Mouse (Mus musculus): Measurements from ENCODE around the gene Eif4ebp2. TPM values are rescaled to one million over a fixed set of nuclear protein-coding genes. Genes with fewer than 3 reads are reported as not detected.
A peak's percentile ranks its signal among the peaks of the same experiment; 100 is the strongest.

Gene Eif4ebp2
- polyA plus RNA-seq, 1 experiment = 277 TPM

DNA sequence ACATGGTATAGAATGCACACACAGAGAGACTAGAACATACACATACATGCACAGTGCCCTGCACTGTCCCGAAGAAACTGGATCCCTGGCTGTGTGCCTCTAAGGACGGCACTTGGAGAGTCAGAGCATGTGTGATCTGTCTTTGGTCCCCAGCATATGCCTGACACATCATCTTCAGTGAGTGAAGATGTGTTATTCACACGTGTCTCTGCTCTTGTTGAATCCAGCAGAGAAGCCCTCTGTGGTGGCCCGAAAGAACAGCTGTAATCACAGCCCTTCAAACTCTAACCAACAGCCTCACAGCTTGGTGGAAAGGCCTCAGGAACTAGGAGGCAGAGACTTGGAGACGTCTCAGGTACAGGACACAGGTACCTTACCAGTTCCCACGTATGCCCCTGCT lies 67.3 kb downstream of the Eif4ebp2 start:
- H3K27me3 ChIP-seq (ENCODE audit: control insufficient read depth, insufficient read depth, low read length) = peaks cover 11% of the 10 kb centered on the region; the same call in 1 of the 2 replicates
- DNase-seq = no peak
- H3K36me3 ChIP-seq (ENCODE audit: control insufficient read depth, insufficient read depth, low read length) = no peaks in the 10 kb centered on the region
- TF ChIP-seq POLR2A (IDR thresholded peaks at IDR 0.05; ENCODE audit: control insufficient read depth, extremely low read depth, insufficient read depth, low read length, poor library complexity) = no peak
- TF ChIP-seq CTCF (IDR thresholded peaks at IDR 0.05; ENCODE audit: borderline replicate concordance, control insufficient read depth, extremely low read depth, insufficient read depth, low read length, poor library complexity) = no peak
- no peak overlapping the region for H3K4me3 ChIP-seq (ENCODE audit: control insufficient read depth, insufficient read depth, low read length)
- no peaks in the 10 kb centered on the region; the same call in 1 of the 2 replicates for H3K4me1 ChIP-seq (replicated peaks; ENCODE audit: control insufficient read depth, insufficient read depth, low read length)
- no peak overlapping the region for H3K27ac ChIP-seq (ENCODE audit: control insufficient read depth, insufficient read depth, low read length)
- 91% methylated on average over 6 of the region's 6 CpGs for WGBS

DNA sequence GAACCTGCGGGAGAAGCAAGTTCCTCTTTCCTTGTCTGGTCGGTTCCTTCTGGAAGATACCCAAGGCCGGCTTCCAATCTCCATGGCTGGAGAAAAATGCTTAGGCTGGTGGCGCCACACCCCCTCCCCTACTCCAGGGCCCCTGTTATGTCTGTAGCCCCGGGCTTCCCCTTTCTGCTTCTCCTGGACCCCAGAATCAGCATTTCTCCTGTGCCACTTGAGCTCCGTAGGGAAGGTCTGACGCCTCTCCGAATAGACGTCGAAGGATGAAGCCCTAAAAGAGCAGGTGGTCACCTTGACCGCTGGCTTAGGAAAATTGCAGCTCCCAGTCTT lies 68.8 kb downstream of the Eif4ebp2 start:
- TF ChIP-seq POLR2A (IDR thresholded peaks at IDR 0.05; ENCODE audit: control insufficient read depth, extremely low read depth, insufficient read depth, low read length, poor library complexity) (no peak), CTCF (IDR thresholded peaks at IDR 0.05; ENCODE audit: borderline replicate concordance, control insufficient read depth, extremely low read depth, insufficient read depth, low read length, poor library complexity) (no peak)
- Histone ChIP-seq H3K27me3 (ENCODE audit: control insufficient read depth, insufficient read depth, low read length) (peaks cover 11% of the 10 kb centered on the region; the same call in 1 of the 2 replicates), H3K4me1 (replicated peaks; ENCODE audit: control insufficient read depth, insufficient read depth, low read length) (no peaks in the 10 kb centered on the region; the same call in 1 of the 2 replicates), H3K27ac (ENCODE audit: control insufficient read depth, insufficient read depth, low read length) (no peak overlapping the region), H3K36me3 (ENCODE audit: control insufficient read depth, insufficient read depth, low read length) (no peaks in the 10 kb centered on the region), H3K4me3 (ENCODE audit: control insufficient read depth, insufficient read depth, low read length) (peak overlapping the region; percentile 35)
- WGBS = 14% methylated on average over 11 of the region's 11 CpGs
- no peak for DNase-seq

DNA sequence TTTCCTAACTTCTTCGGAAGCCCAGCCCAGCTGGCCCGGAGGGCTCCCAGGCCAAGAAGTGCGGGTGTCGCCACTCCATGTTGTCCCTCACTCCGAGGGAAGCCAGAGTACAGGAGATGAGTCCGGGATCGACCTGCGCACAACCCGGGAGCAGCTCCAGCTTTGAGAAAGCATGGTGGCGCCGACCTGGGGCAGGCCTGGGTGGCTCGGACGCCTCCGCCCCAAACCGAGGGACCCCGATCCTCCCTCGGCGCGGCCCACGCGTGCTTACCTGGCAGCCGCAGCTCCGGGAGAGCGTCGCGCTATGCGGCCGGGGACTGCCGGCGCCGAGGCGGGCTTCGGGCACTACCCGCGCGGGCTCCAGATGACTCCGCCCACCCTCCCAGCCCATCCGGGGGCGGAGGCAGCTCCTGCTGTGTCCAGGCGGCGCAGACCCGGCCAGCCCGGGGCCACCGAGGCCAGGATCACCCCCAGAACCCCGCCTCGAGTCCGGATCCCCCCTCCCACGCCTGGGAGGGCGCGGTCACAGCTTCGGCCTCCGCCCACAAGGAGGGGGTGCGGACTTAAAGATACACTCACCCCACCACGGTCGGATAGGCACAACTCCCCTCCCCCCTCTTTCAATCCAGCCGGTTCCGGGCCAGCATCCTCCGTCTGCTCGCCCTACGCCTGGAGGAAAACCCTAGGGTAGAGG lies 69.3 kb downstream of the Eif4ebp2 start, which contains the start of gene Pald1:
Gene Pald1, minus strand, starts transcription at position 510 of the 694 bp plus-strand sequence.
- H3K4me1 ChIP-seq (replicated peaks; ENCODE audit: control insufficient read depth, insufficient read depth, low read length) = no peaks in the 10 kb centered on the region; the same call in 1 of the 2 replicates
- no peak within 1 kb of the TSS for H3K27ac ChIP-seq (ENCODE audit: control insufficient read depth, insufficient read depth, low read length)
- peaks cover 11% of the 10 kb centered on the region; the same call in 1 of the 2 replicates for H3K27me3 ChIP-seq (ENCODE audit: control insufficient read depth, insufficient read depth, low read length)
- no peak for DNase-seq
- TF ChIP-seq POLR2A (IDR thresholded peaks at IDR 0.05; ENCODE audit: control insufficient read depth, extremely low read depth, insufficient read depth, low read length, poor library complexity) (no peak), CTCF (IDR thresholded peaks at IDR 0.05; ENCODE audit: borderline replicate concordance, control insufficient read depth, extremely low read depth, insufficient read depth, low read length, poor library complexity) (no peak)
- H3K4me3 ChIP-seq (ENCODE audit: control insufficient read depth, insufficient read depth, low read length) = peak within 1 kb of the TSS; percentile 35
- no peaks in the 10 kb centered on the region for H3K36me3 ChIP-seq (ENCODE audit: control insufficient read depth, insufficient read depth, low read length)
- 1% methylated on average over 58 of the region's 60 CpGs for WGBS

DNA sequence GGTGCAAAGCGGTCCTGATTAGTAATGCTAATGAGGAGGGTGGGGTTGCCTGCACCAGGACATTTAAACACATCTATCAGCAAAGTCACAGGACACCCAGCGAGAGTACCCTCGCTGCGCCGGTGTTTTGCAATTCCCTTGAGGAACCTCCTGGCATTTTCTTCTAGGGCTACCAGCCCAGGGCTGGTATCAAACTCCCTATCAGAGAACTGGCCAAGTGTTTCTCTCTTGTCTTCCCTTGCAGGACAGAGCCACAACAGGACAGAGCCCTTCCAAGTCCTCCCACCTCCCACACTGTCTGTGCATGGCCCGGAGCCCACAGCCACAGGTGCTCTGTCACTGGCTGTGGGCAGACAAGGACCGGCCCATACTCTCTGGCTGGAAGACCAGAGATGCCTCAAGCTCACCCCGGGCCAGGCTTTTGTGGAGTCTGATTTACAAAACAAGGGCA lies 70.2 kb downstream of the Eif4ebp2 start:
- TF ChIP-seq CTCF (IDR thresholded peaks at IDR 0.05; ENCODE audit: borderline replicate concordance, control insufficient read depth, extremely low read depth, insufficient read depth, low read length, poor library complexity) (no peak), POLR2A (IDR thresholded peaks at IDR 0.05; ENCODE audit: control insufficient read depth, extremely low read depth, insufficient read depth, low read length, poor library complexity) (no peak)
- no peak overlapping the region for H3K27ac ChIP-seq (ENCODE audit: control insufficient read depth, insufficient read depth, low read length)
- H3K4me3 ChIP-seq (ENCODE audit: control insufficient read depth, insufficient read depth, low read length) = no peak overlapping the region; the same call in 1 of the 2 replicates

DNA sequence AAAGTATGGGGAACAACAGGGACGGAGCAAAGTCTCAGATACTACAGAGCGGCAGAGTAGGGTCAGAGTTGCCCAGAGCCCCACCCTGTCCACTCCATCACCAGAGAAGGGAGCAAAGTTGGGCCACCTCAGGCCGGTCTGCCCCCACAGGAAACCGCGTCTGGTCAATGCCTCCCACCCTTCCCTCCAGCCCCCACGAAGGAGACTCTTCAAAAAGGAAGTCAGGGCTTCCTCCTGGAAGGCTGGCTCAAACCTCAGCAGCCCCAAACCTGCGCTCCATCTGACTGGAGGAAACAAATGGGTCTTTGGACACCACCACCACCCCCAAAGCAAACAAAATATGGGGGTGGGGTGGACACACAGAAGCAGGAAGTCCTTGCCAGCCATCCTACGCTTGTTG lies 70.6 kb downstream of the Eif4ebp2 start:
- Histone ChIP-seq H3K4me3 (ENCODE audit: control insufficient read depth, insufficient read depth, low read length) (no peak overlapping the region), H3K27ac (ENCODE audit: control insufficient read depth, insufficient read depth, low read length) (no peak overlapping the region), H3K4me1 (replicated peaks; ENCODE audit: control insufficient read depth, insufficient read depth, low read length) (no peaks in the 10 kb centered on the region; the same call in 1 of the 2 replicates), H3K27me3 (ENCODE audit: control insufficient read depth, insufficient read depth, low read length) (peaks cover 11% of the 10 kb centered on the region; the same call in 1 of the 2 replicates), H3K36me3 (ENCODE audit: control insufficient read depth, insufficient read depth, low read length) (no peaks in the 10 kb centered on the region)
- no peak for TF ChIP-seq POLR2A (IDR thresholded peaks at IDR 0.05; ENCODE audit: control insufficient read depth, extremely low read depth, insufficient read depth, low read length, poor library complexity)
- no peak for TF ChIP-seq CTCF (IDR thresholded peaks at IDR 0.05; ENCODE audit: borderline replicate concordance, control insufficient read depth, extremely low read depth, insufficient read depth, low read length, poor library complexity)
- WGBS = 5% methylated on average over 8 of the region's 8 CpGs
- no peak for DNase-seq

More for the DNA sequence above, 70.2 kb downstream of the Eif4ebp2 start:
- WGBS = 3% methylated on average over 8 of the region's 8 CpGs
- no peaks in the 10 kb centered on the region for H3K36me3 ChIP-seq (ENCODE audit: control insufficient read depth, insufficient read depth, low read length)
- H3K4me1 ChIP-seq (replicated peaks; ENCODE audit: control insufficient read depth, insufficient read depth, low read length) = no peaks in the 10 kb centered on the region; the same call in 1 of the 2 replicates
- DNase-seq = no peak
- peaks cover 11% of the 10 kb centered on the region; the same call in 1 of the 2 replicates for H3K27me3 ChIP-seq (ENCODE audit: control insufficient read depth, insufficient read depth, low read length)

DNA sequence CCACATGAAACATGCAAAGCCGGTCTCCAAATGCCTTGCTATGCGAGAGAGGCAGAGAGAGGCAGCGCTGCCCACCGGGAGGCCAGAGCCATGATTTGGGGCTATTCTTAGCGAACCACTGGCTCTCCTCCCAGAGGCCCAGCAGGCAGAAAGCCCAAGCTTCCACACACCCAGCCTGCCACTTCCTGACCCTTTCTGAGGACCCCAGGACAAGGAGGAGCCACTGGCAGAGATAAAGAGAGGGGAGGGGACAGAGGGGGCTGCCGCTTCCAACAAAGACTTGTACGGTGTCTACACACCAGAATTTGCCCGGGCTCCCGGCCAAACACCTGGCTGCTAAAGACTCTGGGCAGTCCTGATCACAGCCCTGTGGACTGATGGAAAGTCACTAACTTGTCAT lies 72.3 kb downstream of the Eif4ebp2 start:
- Histone ChIP-seq H3K27me3 (ENCODE audit: control insufficient read depth, insufficient read depth, low read length) (peaks cover 11% of the 10 kb centered on the region; the same call in 1 of the 2 replicates), H3K36me3 (ENCODE audit: control insufficient read depth, insufficient read depth, low read length) (no peaks in the 10 kb centered on the region), H3K4me1 (replicated peaks; ENCODE audit: control insufficient read depth, insufficient read depth, low read length) (no peaks in the 10 kb centered on the region; the same call in 1 of the 2 replicates), H3K4me3 (ENCODE audit: control insufficient read depth, insufficient read depth, low read length) (no peak overlapping the region), H3K27ac (ENCODE audit: control insufficient read depth, insufficient read depth, low read length) (no peak overlapping the region)
- WGBS = 59% methylated on average over 9 of the region's 9 CpGs
- TF ChIP-seq POLR2A (IDR thresholded peaks at IDR 0.05; ENCODE audit: control insufficient read depth, extremely low read depth, insufficient read depth, low read length, poor library complexity) (no peak), CTCF (IDR thresholded peaks at IDR 0.05; ENCODE audit: borderline replicate concordance, control insufficient read depth, extremely low read depth, insufficient read depth, low read length, poor library complexity) (no peak)
- DNase-seq = no peak
